Mouse (Mus musculus) liver, postnatal 0 days (tissue): ENCODE results near the gene Kif16b.

Source experiments
- CTCF ChIP-seq: sonication (generic); IDR thresholded peaks from 2 replicates; pipeline ENCODE4 v1.5.1; 2016; ENCODE audit warnings: antibody characterized with exemption, low read depth
- EP300 ChIP-seq: IDR thresholded peaks from 2 replicates; pipeline ENCODE4 v1.6.1; 2016; ENCODE audit warnings: antibody characterized with exemption, low read depth, mild to moderate bottlenecking

DNA sequence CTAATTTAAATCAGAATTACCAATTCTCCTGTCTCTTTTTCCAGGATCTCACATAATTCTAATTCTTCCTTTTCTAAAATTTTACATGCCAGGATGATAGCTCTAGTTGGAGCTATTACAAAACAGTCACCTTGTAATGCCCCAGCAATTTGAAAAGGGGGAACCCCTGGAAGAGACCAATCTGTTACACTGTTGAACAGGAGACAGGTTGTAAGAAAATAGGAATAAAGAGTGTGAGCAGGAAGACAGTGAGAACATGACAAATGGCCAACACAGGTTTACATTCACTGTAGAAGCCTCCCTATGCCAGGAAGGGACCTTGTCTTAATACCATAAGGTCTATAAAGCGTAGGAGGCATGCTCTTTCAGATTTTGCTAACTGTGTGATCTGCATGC, 206.4 kb downstream of the Kif16b start:
- TF ChIP-seq CTCF: no peak
- no peak for TF ChIP-seq EP300
